Mouse (Mus musculus) forebrain, embryonic 14.5 days (tissue): Measurements from ENCODE around the gene Rnf150. TPM values are rescaled to one million over a fixed set of nuclear protein-coding genes. Genes with fewer than 3 reads are reported as not detected.

Experiments
- ATAC-seq: fragments of 200-750 bp; cut with Nextera tagmentation; 2 replicates; pipeline ENCODE4 v1.8.0; 2017; ENCODE audit warnings: mild to moderate bottlenecking, moderate library complexity
- DNase-seq: peaks from one replicate; pipeline ENCODE4 v3.0.0-alpha.2; 2015; ENCODE audit warnings: low spot score
- H3K27ac ChIP-seq: fragments of 300-500 bp; sonication (generic); 2 replicates; pipeline ENCODE4 v1.5.1; 2014; ENCODE audit warnings: low read depth, mild to moderate bottlenecking, control low read depth, low read length, moderate library complexity
- H3K27me3 ChIP-seq: fragments of 300-500 bp; sonication (generic); replicated peaks from 2 replicates; pipeline ENCODE4 v1.6.1; 2014; ENCODE audit warnings: low read length, control low read depth, mixed read lengths; ENCODE audit not compliant: control insufficient read depth, insufficient read depth
- H3K36me3 ChIP-seq: fragments of 300-500 bp; sonication (generic); 2 replicates; pipeline ENCODE4 v1.6.1; 2014; ENCODE audit warnings: low read length, control low read depth; ENCODE audit not compliant: control insufficient read depth, insufficient read depth
- H3K4me1 ChIP-seq: fragments of 300-500 bp; sonication (generic); 2 replicates; pipeline ENCODE4 v1.6.1; 2014; ENCODE audit warnings: antibody characterized with exemption, low read length, control low read depth; ENCODE audit not compliant: control insufficient read depth, insufficient read depth
- H3K4me2 ChIP-seq: fragments of 300-500 bp; sonication (generic); 2 replicates; pipeline ENCODE4 v1.6.1; 2014; ENCODE audit warnings: mild to moderate bottlenecking, control low read depth, low read length
- H3K4me3 ChIP-seq: fragments of 300-500 bp; sonication (generic); 2 replicates; pipeline ENCODE4 v1.5.1; 2014; ENCODE audit warnings: low read depth, low read length, control low read depth
- H3K9ac ChIP-seq: fragments of 300-500 bp; sonication (generic); 2 replicates; pipeline ENCODE4 v1.6.1; 2014; ENCODE audit warnings: mild to moderate bottlenecking, low read length, control low read depth, moderate library complexity
- H3K9me3 ChIP-seq: fragments of 300-500 bp; sonication (generic); replicated peaks from 2 replicates; pipeline ENCODE4 v1.6.1; 2016; ENCODE audit warnings: low read length, control low read depth, mixed read lengths; ENCODE audit not compliant: control insufficient read depth
- WGBS: fragments of 180-500 bp; shearing (Covaris S2); extraction: QIAGEN DNeasy Blood & Tissue Kit; methylation state at CpG from one replicate; pipeline ENCODE4 v1.1.7; 2014; 5-methylcytosine and 5-hydroxymethylcytosine counted together
- polyA plus RNA-seq: library from polyadenylated mRNA; unstranded; fragments of >200 nt; fragmentation: Nextera tagmentation; extraction: Ambion mirVana; gene quantifications from 2 replicates; pipeline ENCODE4 v1.2.1, GENCODE M21; 2014

Rnf150 gene
- polyA plus RNA-seq, 1 experiment from 2014 or later, result 0.89 TPM

DNA sequence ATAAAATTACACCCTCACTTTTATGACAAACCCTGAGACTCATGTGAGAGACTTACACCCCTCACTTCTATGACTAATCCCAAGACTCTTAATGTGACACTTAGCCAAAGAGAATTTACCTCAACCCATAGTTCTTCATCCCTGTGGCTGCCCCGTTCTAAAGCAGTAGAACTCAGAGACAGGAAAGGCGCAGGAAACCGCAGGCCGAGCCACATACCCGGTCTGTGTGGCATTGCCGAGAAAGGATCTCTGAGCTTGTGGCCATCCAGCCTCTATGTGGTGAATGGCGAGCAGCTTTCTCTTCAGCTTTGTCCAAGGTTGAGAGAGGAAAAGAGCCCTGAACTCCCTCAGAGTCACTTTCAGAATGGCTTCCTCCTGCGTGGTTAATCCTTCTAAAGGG lies 223.5 kb downstream of the Rnf150 start:
- 86% methylated on average over 8 of the region's 8 CpGs for WGBS
- Histone ChIP-seq H3K36me3 (no peaks in the 10 kb centered on the region), H3K9ac (no peak overlapping the region), H3K27me3 (no peaks in the 10 kb centered on the region), H3K9me3 (no peaks in the 10 kb centered on the region), H3K4me1 (no peaks in the 10 kb centered on the region), H3K4me3 (no peak overlapping the region), H3K27ac (no peak overlapping the region), H3K4me2 (no peak overlapping the region)
- DNase-seq (no peak), ATAC-seq (no peak)

DNA sequence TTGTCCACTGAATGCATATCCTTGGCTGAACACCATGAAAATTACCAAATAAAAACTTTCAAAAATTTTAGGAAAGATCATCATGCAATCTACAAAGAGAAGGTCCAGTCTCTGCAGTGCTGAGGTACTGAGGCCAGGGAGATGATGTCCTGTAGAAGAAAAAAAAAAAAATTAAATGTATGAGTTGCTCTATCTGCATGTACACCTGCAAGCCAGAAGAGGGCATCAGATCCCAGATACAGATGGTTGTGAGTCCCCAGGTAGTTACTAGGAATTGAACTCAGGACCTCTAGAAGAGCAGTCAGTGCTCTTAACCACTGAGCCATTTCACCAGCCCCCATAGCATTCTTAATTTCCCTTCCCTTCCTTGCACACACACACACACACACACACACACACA lies 224.4 kb downstream of the Rnf150 start:
- H3K4me3 ChIP-seq, result no peak overlapping the region
- H3K9me3 ChIP-seq, result no peaks in the 10 kb centered on the region
- ATAC-seq (no peak), DNase-seq (no peak)
- H3K27me3 ChIP-seq, result no peaks in the 10 kb centered on the region
- H3K9ac ChIP-seq, result no peak overlapping the region
- no peaks in the 10 kb centered on the region for H3K36me3 ChIP-seq
- H3K4me2 ChIP-seq, result no peak overlapping the region
- no peaks in the 10 kb centered on the region for H3K4me1 ChIP-seq
- H3K27ac ChIP-seq, result no peak overlapping the region

DNA sequence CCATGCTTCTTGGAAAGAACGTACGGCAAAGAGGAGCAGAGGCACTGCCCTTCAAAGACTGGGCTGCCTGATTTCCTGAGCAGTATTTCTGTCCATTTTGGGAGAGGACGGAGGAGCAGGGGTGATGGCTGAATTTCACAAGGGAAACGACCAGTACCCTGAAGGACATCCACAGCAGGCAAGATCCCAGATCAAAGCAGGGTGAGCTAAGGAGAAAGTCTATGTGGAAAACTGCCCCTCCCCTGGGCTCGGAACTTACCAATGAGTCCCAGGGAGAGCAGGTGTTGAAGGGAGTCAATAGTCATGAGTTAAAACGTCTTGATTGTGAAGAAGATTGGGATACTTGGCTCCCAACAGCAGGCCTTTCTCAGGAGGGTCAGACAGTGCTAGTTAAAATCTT lies 225.0 kb downstream of the Rnf150 start:
- no peak for DNase-seq
- H3K9me3 ChIP-seq, result no peaks in the 10 kb centered on the region
- H3K27me3 ChIP-seq, result no peaks in the 10 kb centered on the region
- no peak for ATAC-seq
- H3K4me2 ChIP-seq, result no peak overlapping the region
- H3K4me3 ChIP-seq, result no peak overlapping the region
- H3K4me1 ChIP-seq, result no peaks in the 10 kb centered on the region
- WGBS, result 71% methylated on average over 6 of the region's 6 CpGs
- H3K9ac ChIP-seq, result no peak overlapping the region
- H3K27ac ChIP-seq, result no peak overlapping the region
- no peaks in the 10 kb centered on the region for H3K36me3 ChIP-seq

DNA sequence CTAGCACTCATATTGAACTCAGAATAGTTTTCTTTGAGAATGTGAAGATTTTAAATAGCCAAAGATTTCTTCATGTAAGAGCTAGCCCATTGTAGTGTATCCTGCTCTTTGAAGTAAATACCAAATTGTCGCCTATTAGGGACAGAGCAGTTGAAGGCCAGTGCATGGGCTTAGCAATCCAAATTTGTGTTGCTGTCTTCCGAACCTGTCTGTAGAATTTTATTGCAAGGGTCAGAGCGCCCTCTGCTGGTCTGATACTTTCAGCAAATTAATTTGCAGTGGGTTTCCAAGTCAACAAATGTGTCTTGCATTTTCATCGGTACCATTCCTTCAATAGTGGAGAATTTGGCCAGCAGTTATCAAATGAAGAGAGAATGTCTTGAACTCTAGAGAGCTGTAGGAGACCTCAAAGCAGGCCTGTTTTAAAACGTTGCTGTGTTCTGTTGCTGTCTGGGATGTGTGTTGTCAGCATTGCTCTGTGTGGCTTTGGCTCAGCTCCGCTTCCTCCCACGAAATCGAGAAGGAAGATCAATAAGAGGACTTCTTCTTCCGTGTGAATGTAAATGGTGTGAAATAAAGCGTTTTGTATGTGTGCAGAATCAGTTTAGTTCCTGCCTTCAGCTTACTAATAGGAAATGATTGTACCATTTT lies 226.3 kb downstream of the Rnf150 start:
- Histone ChIP-seq H3K27me3 (no peaks in the 10 kb centered on the region), H3K9me3 (no peaks in the 10 kb centered on the region), H3K4me1 (no peaks in the 10 kb centered on the region), H3K4me3 (no peak overlapping the region), H3K27ac (no peak overlapping the region), H3K9ac (no peak overlapping the region), H3K36me3 (no peaks in the 10 kb centered on the region), H3K4me2 (no peak overlapping the region)
- DNase-seq (peak; percentile 94), ATAC-seq (peak; percentile 78)
- WGBS, result 31% methylated on average over 10 of the region's 10 CpGs

DNA sequence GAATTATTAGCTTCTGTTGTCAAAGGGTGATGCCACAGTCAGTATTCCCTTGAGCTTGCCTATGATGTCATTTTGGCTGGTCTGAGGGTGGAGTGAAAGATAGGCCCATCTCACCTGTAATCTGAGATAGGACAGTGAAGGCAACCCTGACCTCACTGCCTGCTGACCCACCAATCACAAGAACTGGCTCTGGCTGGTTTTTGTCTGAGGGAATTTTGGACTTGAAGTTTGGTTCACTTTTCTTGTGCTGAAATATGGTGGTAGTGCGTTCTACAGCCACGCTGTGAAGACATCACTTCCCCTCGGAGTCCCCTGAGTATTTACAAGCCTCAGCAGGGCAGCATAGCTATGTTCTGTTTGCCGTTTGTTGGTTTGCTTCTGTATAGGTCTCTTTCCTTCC lies 227.3 kb downstream of the Rnf150 start:
- H3K9ac ChIP-seq, result no peak overlapping the region

DNA sequence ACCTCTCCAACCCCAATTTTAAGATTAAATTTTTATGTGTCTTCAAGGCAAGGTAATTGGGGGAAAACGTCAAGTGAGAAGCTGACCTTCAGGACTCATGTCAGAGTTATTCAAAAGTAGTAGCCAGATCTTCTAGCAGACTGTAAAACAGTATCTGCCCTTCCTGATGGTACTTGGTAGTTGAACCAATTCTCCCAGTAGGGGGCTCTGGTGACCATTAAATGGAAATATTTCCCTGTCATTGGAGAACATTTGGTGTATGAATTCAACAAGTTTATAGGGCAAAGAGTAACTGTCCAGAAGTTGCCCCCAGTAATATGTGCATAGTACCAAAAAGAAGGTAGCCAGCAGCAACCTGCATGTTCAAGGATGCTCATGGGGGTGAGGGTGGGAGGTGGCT lies 236.9 kb downstream of the Rnf150 start:
- H3K4me2 ChIP-seq, result no peak overlapping the region
- no peak overlapping the region for H3K27ac ChIP-seq
- H3K9me3 ChIP-seq, result no peaks in the 10 kb centered on the region
- H3K27me3 ChIP-seq, result no peaks in the 10 kb centered on the region
- ATAC-seq (no peak), DNase-seq (peak; percentile 62)
- no peaks in the 10 kb centered on the region for H3K36me3 ChIP-seq
- H3K4me3 ChIP-seq, result no peak overlapping the region
- no peaks in the 10 kb centered on the region for H3K4me1 ChIP-seq
- 56% methylated on average over 1 of the region's 1 CpGs for WGBS
- no peak overlapping the region for H3K9ac ChIP-seq

More for the DNA sequence above, 227.3 kb downstream of the Rnf150 start:
- Histone ChIP-seq H3K4me3 (no peak overlapping the region), H3K27ac (no peak overlapping the region), H3K9me3 (no peaks in the 10 kb centered on the region), H3K27me3 (no peaks in the 10 kb centered on the region), H3K4me2 (no peak overlapping the region), H3K4me1 (no peaks in the 10 kb centered on the region), H3K36me3 (no peaks in the 10 kb centered on the region)
- ATAC-seq, result no peak
- 81% methylated on average over 4 of the region's 4 CpGs for WGBS
- no peak for DNase-seq

DNA sequence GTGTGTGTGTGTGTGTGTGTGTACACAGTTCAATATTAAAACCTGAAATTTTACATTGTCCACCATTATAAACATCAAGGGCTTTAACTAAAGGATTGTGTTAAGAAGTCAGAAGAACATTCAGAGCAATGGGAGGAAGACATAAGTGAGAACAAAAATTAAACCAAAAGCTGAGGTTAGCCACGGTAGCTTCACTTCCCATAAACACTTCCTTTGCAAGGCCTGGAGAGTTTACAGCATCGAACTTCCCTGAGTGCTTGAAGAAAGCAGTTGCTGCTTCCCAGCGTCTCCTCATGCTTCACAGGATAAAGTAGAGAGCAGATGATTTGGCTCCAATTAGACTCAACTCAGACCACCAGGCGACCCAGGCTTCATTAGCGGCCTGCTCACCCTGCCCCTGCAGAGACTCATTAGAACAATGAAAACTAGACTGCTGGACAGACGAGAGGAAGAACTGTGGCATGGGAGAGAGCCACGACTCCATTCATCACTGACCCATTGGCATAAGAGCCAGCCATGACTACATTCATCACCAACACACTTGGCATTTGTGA lies 239.9 kb downstream of the Rnf150 start:
- Histone ChIP-seq H3K27ac (no peak overlapping the region), H3K4me1 (no peaks in the 10 kb centered on the region), H3K9me3 (no peaks in the 10 kb centered on the region), H3K27me3 (no peaks in the 10 kb centered on the region), H3K9ac (no peak overlapping the region), H3K36me3 (no peaks in the 10 kb centered on the region), H3K4me3 (no peak overlapping the region), H3K4me2 (no peak overlapping the region)
- DNase-seq (no peak), ATAC-seq (no peak)
- 26% methylated on average over 7 of the region's 7 CpGs for WGBS

DNA sequence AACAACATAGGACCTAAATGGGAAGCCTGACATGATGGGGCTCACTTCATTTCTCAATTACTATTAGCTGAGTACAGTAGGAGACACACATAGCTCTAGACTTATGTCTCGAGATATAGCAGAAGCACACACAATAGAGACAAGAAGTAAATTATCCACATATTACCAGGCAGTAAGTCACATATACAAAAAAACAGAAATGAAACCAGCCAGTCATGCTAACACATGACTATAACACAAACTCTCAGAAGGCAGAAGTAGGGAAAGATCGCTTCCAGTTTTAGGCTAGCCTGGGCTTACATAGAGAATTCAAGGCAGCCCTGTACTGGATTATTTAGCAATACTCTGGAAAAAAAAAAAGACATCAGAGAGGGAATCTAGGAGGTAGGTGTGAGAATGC lies 240.8 kb downstream of the Rnf150 start:
- Histone ChIP-seq H3K4me1 (no peaks in the 10 kb centered on the region), H3K27ac (no peak overlapping the region), H3K4me2 (no peak overlapping the region), H3K27me3 (no peaks in the 10 kb centered on the region), H3K36me3 (no peaks in the 10 kb centered on the region), H3K9ac (no peak overlapping the region), H3K4me3 (no peak overlapping the region), H3K9me3 (no peaks in the 10 kb centered on the region)
- 90% methylated on average over 2 of the region's 2 CpGs for WGBS
- ATAC-seq (no peak), DNase-seq (no peak)

DNA sequence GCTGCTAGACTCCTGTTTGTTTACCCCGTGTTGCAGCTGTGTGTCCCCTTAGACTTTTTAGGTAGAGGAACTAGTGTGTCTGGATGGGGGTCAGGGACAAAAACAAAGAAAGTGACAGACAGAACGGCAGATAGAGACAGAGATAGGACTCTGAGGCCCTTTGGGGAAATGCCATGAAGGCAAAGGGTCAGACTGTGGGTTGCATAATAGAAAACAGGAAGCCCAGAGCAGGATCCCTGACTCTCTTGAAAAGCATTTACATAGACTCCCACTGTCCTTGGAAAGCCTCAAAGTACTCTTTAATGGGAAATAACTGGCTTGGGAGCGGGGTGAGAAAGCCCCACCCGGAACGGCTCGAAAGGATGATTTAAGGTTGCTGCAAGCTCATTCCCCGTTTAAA lies 246.6 kb downstream of the Rnf150 start:
- WGBS, result 90% methylated on average over 7 of the region's 7 CpGs
- DNase-seq (no peak), ATAC-seq (no peak)
- Histone ChIP-seq H3K4me3 (no peak overlapping the region), H3K9me3 (no peaks in the 10 kb centered on the region), H3K4me1 (no peaks in the 10 kb centered on the region), H3K27ac (no peak overlapping the region), H3K4me2 (no peak overlapping the region), H3K27me3 (no peaks in the 10 kb centered on the region), H3K9ac (no peak overlapping the region), H3K36me3 (no peaks in the 10 kb centered on the region)
